Mouse (Mus musculus) gastrocnemius, postnatal 4 days (tissue): ENCODE data around the gene Cdk6. TPM values are rescaled to one million over a fixed set of nuclear protein-coding genes. Genes with fewer than 3 reads are reported as not detected.

Source experiments
- DNase-seq, 2 experiments: peaks; one replicate each; pipeline ENCODE4 v3.0.0; 2021 to 2022; ENCODE audit warnings: low spot score in 2 of 2, mixed read lengths in 2 of 2
- total RNA-seq, 2 experiments: library from RNA; stranded (reverse); gene quantifications; 2 replicates each; pipeline ENCODE4 v1.2.3; 2021

Cdk6 gene
- total RNA-seq, 2 experiments from 2014 or later, result 18.0 to 21.2 TPM

DNA sequence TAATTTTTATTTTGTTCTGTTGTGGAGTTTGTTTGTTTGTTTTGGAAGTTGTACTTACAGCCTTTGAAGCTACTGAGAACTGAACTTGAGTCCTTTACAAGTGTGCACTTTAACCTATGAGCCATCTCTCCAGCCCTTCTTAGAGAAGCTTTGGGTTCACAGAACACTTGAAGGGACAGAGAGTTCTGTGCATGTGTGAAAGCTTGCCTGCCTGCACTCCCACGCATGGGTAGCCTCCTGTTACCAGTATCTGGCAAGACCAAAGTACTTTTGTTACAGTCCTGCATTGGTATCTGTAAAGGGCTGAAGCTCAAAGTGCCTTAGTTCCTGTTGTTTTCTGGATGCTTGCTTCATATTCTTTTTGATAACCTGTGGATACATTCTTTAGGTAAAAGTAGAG is 204.9 kb downstream of the Cdk6 start:
- no peak for DNase-seq

GRCm38 (mm10) chr5:3551481-3551880 is 210.2 kb downstream of the Cdk6 start:
- DNase-seq, result no peak

- no peak for DNase-seq
Observed at GRCm38 (mm10) chr5:3554198-3554597, 212.9 kb downstream of the Cdk6 start.

DNA sequence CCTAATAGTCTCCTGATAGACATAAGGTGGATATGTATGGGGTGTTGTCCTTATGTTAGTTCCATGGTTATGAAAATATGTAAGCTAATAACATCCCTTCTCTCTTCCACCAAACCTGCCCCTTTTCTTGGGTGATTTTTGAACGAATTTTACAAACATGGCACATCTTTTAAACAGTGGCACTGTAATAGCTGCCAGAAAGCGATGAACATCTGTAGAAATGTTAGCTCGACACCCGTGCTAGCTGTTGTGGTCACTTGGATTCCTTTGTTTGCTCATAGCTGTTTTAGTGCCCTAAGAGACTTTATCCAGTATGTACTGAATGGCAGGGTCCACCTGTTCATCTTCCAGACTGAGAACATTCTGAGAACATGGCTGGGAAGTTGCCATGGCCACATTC is 230.0 kb downstream of the Cdk6 start, which contains the start of gene 1700109H08Rik:
TSS of gene 1700109H08Rik (plus strand) at position 301 of the 400 bp plus-strand sequence.
- DNase-seq, result no peak

DNA sequence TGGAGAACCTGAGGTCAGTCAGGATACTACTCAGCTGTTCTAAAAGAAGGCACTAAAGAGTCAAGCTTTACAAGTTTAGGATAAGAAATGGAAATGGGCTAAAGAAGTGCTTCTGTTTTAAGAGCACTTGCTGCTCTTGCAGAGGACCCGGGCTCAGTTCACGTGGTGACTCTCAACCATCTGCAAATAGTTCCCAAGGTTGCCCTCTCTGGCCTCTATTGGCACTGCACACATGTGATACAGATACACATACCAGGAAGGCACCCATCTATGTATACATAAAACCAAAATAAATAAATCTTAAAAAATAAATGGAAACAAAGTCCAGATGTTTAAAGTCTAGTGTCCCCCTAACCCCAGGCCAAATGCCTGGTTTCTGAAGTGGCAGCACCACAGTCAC is 233.5 kb downstream of the Cdk6 start:
- no peak for DNase-seq

DNA sequence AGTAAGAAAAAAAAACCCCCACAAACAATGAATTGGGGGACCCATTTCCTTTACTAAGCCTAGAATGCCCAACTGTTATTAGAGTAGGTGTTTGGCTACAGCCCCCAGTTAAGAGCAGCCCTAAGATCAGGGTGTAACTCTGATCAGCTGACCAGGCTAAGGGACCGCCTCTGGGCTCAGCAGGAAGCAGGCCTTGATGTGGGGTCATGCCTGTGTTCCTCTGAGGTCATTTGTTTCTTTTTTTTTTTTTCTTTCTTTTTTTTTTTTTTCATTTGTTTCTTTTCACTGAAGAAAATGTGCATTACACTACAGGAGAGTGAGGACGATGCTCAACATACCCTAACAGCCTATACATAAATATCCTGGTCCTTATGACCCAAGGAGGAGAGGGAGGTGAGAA is 236.7 kb downstream of the Cdk6 start:
- no peak for DNase-seq

- no peak for DNase-seq
Observed at GRCm38 (mm10) chr5:3579066-3579465, 237.8 kb downstream of the Cdk6 start.

Other genes with a start within 250 kb of the Cdk6 start
- gene Fam133b, start 202.3 kb downstream of the Cdk6 start, total RNA-seq, result 10 to 100 TPM; 26.9 to 33.7 TPM
- gene 1700109H08Rik, start 230.1 kb downstream of the Cdk6 start, total RNA-seq, result 10 to 100 TPM in 1 of 2 experiments, 1 to 10 TPM in 1; 7.1 to 10.4 TPM